Mouse (Mus musculus): ENCODE data around the gene Lamb3. TPM values are rescaled to one million over a fixed set of nuclear protein-coding genes. Genes with fewer than 3 reads are reported as not detected.

Gene Lamb3
- polyA plus RNA-seq, 1 experiment: not detected

GRCm38 (mm10) chr1:193346908-193347307 lies 139.4 kb downstream of the Lamb3 start:
- H3K4me1 ChIP-seq (ENCODE audit: control insufficient read depth): no peaks in the 10 kb centered on the region
- TF ChIP-seq TAL1 (IDR thresholded peaks at IDR 0.05; ENCODE audit: low read length) (no peak), GATA1 (IDR thresholded peaks at IDR 0.05; ENCODE audit: low read length) (no peak)
- no peak overlapping the region for H3K4me3 ChIP-seq (replicated peaks)
- no peaks in the 10 kb centered on the region for H3K27me3 ChIP-seq (ENCODE audit: control insufficient read depth)
- no peaks in the 10 kb centered on the region for H3K36me3 ChIP-seq (ENCODE audit: control insufficient read depth)
- no peaks in the 10 kb centered on the region for H3K9me3 ChIP-seq (ENCODE audit: control insufficient read depth, low read length)

GRCm38 (mm10) chr1:193348261-193348962 lies 140.9 kb downstream of the Lamb3 start:
- Histone ChIP-seq H3K36me3 (ENCODE audit: control insufficient read depth) (no peaks in the 10 kb centered on the region), H3K4me3 (replicated peaks) (no peak overlapping the region), H3K9me3 (ENCODE audit: control insufficient read depth, low read length) (no peaks in the 10 kb centered on the region), H3K27me3 (ENCODE audit: control insufficient read depth) (no peaks in the 10 kb centered on the region), H3K4me1 (ENCODE audit: control insufficient read depth) (no peaks in the 10 kb centered on the region)
- no peak for TF ChIP-seq TAL1 (IDR thresholded peaks at IDR 0.05; ENCODE audit: low read length)
- no peak for TF ChIP-seq GATA1 (IDR thresholded peaks at IDR 0.05; ENCODE audit: low read length)

- no peak overlapping the region for H3K4me3 ChIP-seq (replicated peaks)
- H3K36me3 ChIP-seq (ENCODE audit: control insufficient read depth): no peaks in the 10 kb centered on the region
- no peaks in the 10 kb centered on the region for H3K4me1 ChIP-seq (ENCODE audit: control insufficient read depth)
- TF ChIP-seq GATA1 (IDR thresholded peaks at IDR 0.05; ENCODE audit: low read length): no peak
- no peak for TF ChIP-seq TAL1 (IDR thresholded peaks at IDR 0.05; ENCODE audit: low read length)
- H3K27me3 ChIP-seq (ENCODE audit: control insufficient read depth): no peaks in the 10 kb centered on the region
- no peaks in the 10 kb centered on the region for H3K9me3 ChIP-seq (ENCODE audit: control insufficient read depth, low read length)
These were observed 142.4 kb downstream of the Lamb3 start for GRCm38 (mm10) chr1:193349702-193350545.

GRCm38 (mm10) chr1:193350546-193350801 lies 143.0 kb downstream of the Lamb3 start:
- H3K36me3 ChIP-seq (ENCODE audit: control insufficient read depth): no peaks in the 10 kb centered on the region
- no peaks in the 10 kb centered on the region for H3K4me1 ChIP-seq (ENCODE audit: control insufficient read depth)
- TF ChIP-seq TAL1 (IDR thresholded peaks at IDR 0.05; ENCODE audit: low read length) (no peak), GATA1 (IDR thresholded peaks at IDR 0.05; ENCODE audit: low read length) (no peak)
- H3K4me3 ChIP-seq (replicated peaks): no peak overlapping the region
- no peaks in the 10 kb centered on the region for H3K27me3 ChIP-seq (ENCODE audit: control insufficient read depth)
- no peaks in the 10 kb centered on the region for H3K9me3 ChIP-seq (ENCODE audit: control insufficient read depth, low read length)

GRCm38 (mm10) chr1:193351583-193351982 lies 144.1 kb downstream of the Lamb3 start:
- H3K36me3 ChIP-seq (ENCODE audit: control insufficient read depth): no peaks in the 10 kb centered on the region
- TF ChIP-seq TAL1 (IDR thresholded peaks at IDR 0.05; ENCODE audit: low read length): no peak
- TF ChIP-seq GATA1 (IDR thresholded peaks at IDR 0.05; ENCODE audit: low read length): no peak
- no peaks in the 10 kb centered on the region for H3K4me1 ChIP-seq (ENCODE audit: control insufficient read depth)
- no peak overlapping the region for H3K4me3 ChIP-seq (replicated peaks)
- no peaks in the 10 kb centered on the region for H3K9me3 ChIP-seq (ENCODE audit: control insufficient read depth, low read length)
- no peaks in the 10 kb centered on the region for H3K27me3 ChIP-seq (ENCODE audit: control insufficient read depth)

- no peak for TF ChIP-seq GATA1 (IDR thresholded peaks at IDR 0.05; ENCODE audit: low read length)
- TF ChIP-seq TAL1 (IDR thresholded peaks at IDR 0.05; ENCODE audit: low read length): no peak
- Histone ChIP-seq H3K4me1 (ENCODE audit: control insufficient read depth) (no peaks in the 10 kb centered on the region), H3K9me3 (ENCODE audit: control insufficient read depth, low read length) (no peaks in the 10 kb centered on the region)
These were observed 151.7 kb downstream of the Lamb3 start for GRCm38 (mm10) chr1:193359199-193359598.

GRCm38 (mm10) chr1:193361181-193361580 lies 153.7 kb downstream of the Lamb3 start:
- no peaks in the 10 kb centered on the region for H3K36me3 ChIP-seq (ENCODE audit: control insufficient read depth)
- TF ChIP-seq GATA1 (IDR thresholded peaks at IDR 0.05; ENCODE audit: low read length): no peak
- TF ChIP-seq TAL1 (IDR thresholded peaks at IDR 0.05; ENCODE audit: low read length): no peak
- H3K4me1 ChIP-seq (ENCODE audit: control insufficient read depth): no peaks in the 10 kb centered on the region
- no peak overlapping the region for H3K4me3 ChIP-seq (replicated peaks)
- H3K27me3 ChIP-seq (ENCODE audit: control insufficient read depth): no peaks in the 10 kb centered on the region
- no peaks in the 10 kb centered on the region for H3K9me3 ChIP-seq (ENCODE audit: control insufficient read depth, low read length)

More at GRCm38 (mm10) chr1:193359199-193359598, 151.7 kb downstream of the Lamb3 start:
- H3K36me3 ChIP-seq (ENCODE audit: control insufficient read depth): no peaks in the 10 kb centered on the region
- no peaks in the 10 kb centered on the region for H3K27me3 ChIP-seq (ENCODE audit: control insufficient read depth)
- no peak overlapping the region for H3K4me3 ChIP-seq (replicated peaks)

GRCm38 (mm10) chr1:193362078-193362477 lies 154.6 kb downstream of the Lamb3 start:
- Histone ChIP-seq H3K36me3 (ENCODE audit: control insufficient read depth) (no peaks in the 10 kb centered on the region), H3K9me3 (ENCODE audit: control insufficient read depth, low read length) (no peaks in the 10 kb centered on the region), H3K4me3 (replicated peaks) (no peak overlapping the region), H3K27me3 (ENCODE audit: control insufficient read depth) (no peaks in the 10 kb centered on the region), H3K4me1 (ENCODE audit: control insufficient read depth) (no peaks in the 10 kb centered on the region)
- TF ChIP-seq GATA1 (IDR thresholded peaks at IDR 0.05; ENCODE audit: low read length) (no peak), TAL1 (IDR thresholded peaks at IDR 0.05; ENCODE audit: low read length) (no peak)

GRCm38 (mm10) chr1:193363801-193364231 lies 156.3 kb downstream of the Lamb3 start:
- no peak for TF ChIP-seq GATA1 (IDR thresholded peaks at IDR 0.05; ENCODE audit: low read length)
- TF ChIP-seq TAL1 (IDR thresholded peaks at IDR 0.05; ENCODE audit: low read length): no peak
- H3K4me1 ChIP-seq (ENCODE audit: control insufficient read depth): no peaks in the 10 kb centered on the region
- H3K27me3 ChIP-seq (ENCODE audit: control insufficient read depth): no peaks in the 10 kb centered on the region
- no peaks in the 10 kb centered on the region for H3K36me3 ChIP-seq (ENCODE audit: control insufficient read depth)
- no peaks in the 10 kb centered on the region for H3K9me3 ChIP-seq (ENCODE audit: control insufficient read depth, low read length)
- no peak overlapping the region for H3K4me3 ChIP-seq (replicated peaks)

All from erythroblast, embryonic 14.5 days (primary cell).